Mouse (Mus musculus): ENCODE data around the gene Agrn.
A peak's percentile ranks its signal among the peaks of the same experiment; 100 is the strongest.

Agrn gene

GRCm38 (mm10) chr4:156202462-156202893, 5.2 kb upstream of the Agrn start:
- DNase-seq (ENCODE audit: low spot score in 2 of 2) = no peak

GRCm38 (mm10) chr4:156200623-156201475, 3.6 kb upstream of the Agrn start, which contains the start of gene Isg15:
Gene Isg15, minus strand, starts transcription at chr4:156200818.
- DNase-seq (ENCODE audit: low spot score in 2 of 2) = no peak

GRCm38 (mm10) chr4:156197829-156198205, 529 bp upstream of the Agrn start:
- DNase-seq (ENCODE audit: low spot score in 2 of 2) = peak; percentile 76 to 83

- DNase-seq (ENCODE audit: low spot score in 2 of 2) = no peak
These were observed 1.1 kb downstream of the Agrn start for GRCm38 (mm10) chr4:156195927-156196870.

- DNase-seq (ENCODE audit: low spot score in 2 of 2) = no peak
These were observed 2.9 kb downstream of the Agrn start for GRCm38 (mm10) chr4:156194346-156194745.

- no peak for DNase-seq (ENCODE audit: low spot score in 2 of 2)
These were observed 3.4 kb downstream of the Agrn start for GRCm38 (mm10) chr4:156193906-156194305.

GRCm38 (mm10) chr4:156193200-156193590, 4.1 kb downstream of the Agrn start:
- no peak for DNase-seq (ENCODE audit: low spot score in 2 of 2)

- no peak for DNase-seq (ENCODE audit: low spot score in 2 of 2)
These were observed 4.7 kb downstream of the Agrn start for GRCm38 (mm10) chr4:156192421-156193199.

GRCm38 (mm10) chr4:156188811-156189323, 8.4 kb downstream of the Agrn start:
- DNase-seq (ENCODE audit: low spot score in 2 of 2) = no peak

- DNase-seq (ENCODE audit: low spot score in 2 of 2) = no peak
These were observed 9.0 kb downstream of the Agrn start for GRCm38 (mm10) chr4:156188162-156188810.

GRCm38 (mm10) chr4:156185950-156186850, 11.1 kb downstream of the Agrn start:
- DNase-seq (ENCODE audit: low spot score in 2 of 2) = no peak

GRCm38 (mm10) chr4:156185456-156185949, 11.8 kb downstream of the Agrn start:
- no peak for DNase-seq (ENCODE audit: low spot score in 2 of 2)

GRCm38 (mm10) chr4:156184291-156184954, 12.9 kb downstream of the Agrn start:
- no peak for DNase-seq (ENCODE audit: low spot score in 2 of 2)

GRCm38 (mm10) chr4:156183747-156184146, 13.5 kb downstream of the Agrn start:
- no peak for DNase-seq (ENCODE audit: low spot score in 2 of 2)

- DNase-seq (ENCODE audit: low spot score in 2 of 2) = no peak
These were observed 19.7 kb downstream of the Agrn start for GRCm38 (mm10) chr4:156177630-156178029.

- no peak for DNase-seq (ENCODE audit: low spot score in 2 of 2)
These were observed 25.5 kb downstream of the Agrn start for GRCm38 (mm10) chr4:156171828-156172227.

GRCm38 (mm10) chr4:156169129-156169528, 28.2 kb downstream of the Agrn start:
- DNase-seq (ENCODE audit: low spot score in 2 of 2) = no peak

- peak in 1 of 2 experiments; percentile 4 for DNase-seq (ENCODE audit: low spot score in 2 of 2)
These were observed 28.7 kb downstream of the Agrn start for GRCm38 (mm10) chr4:156168611-156169010.

GRCm38 (mm10) chr4:156166477-156166876, 30.8 kb downstream of the Agrn start:
- peak in 1 of 2 experiments; percentile 7 for DNase-seq (ENCODE audit: low spot score in 2 of 2)
